Mouse (Mus musculus): Measurements from ENCODE around the gene Rere.

Gene Rere

DNA sequence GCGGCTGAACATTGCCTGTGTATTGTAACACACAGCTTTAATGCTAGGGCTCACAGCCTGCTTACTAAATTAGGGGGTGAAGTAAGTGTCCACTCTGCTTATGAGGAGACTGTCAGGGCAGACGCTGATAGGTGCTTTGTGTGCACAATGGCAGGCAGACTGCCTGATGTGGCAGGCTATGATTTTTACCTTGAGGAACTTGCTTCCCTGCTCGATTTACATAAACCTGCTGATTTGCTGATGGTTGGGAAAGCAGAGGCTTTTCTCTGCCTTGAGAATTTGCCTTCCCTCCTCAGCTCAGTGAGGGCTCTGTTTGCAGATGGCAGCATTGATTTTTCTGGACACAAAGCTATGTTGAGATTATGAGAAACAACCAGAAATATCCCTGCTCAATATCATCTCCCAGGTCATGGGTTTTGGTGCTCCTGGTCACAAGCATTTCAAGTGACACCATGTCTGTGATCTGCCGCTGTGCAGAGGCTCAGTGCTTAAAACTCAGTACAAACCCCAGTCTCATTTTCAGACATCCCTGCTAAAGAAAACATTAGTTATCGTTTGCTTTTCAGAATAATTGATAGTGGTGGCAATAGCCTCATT is 145.5 kb downstream of the Rere start:
- DNase-seq (ENCODE audit: low spot score in 2 of 2) = no peak

DNA sequence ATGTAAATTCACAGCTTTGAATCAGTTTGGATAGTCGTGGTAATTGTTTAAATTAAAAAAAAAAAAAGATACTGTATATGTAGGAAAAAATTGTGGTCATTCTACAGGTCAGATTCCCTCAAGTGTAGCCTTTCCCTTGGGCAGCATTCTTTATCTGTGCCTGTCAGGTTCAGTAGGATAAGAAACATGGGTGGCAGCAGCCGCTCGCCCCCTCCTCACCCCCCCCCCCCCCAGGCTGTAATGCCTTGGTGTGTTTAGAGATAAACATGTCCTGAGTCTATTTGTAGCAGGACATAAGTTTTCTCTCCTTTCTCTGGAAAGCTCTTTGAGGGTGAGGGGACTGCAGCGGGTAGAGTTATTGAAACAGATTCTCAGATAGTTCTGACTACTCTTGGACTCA is 147.3 kb downstream of the Rere start:
- DNase-seq (ENCODE audit: low spot score in 2 of 2) = no peak

DNA sequence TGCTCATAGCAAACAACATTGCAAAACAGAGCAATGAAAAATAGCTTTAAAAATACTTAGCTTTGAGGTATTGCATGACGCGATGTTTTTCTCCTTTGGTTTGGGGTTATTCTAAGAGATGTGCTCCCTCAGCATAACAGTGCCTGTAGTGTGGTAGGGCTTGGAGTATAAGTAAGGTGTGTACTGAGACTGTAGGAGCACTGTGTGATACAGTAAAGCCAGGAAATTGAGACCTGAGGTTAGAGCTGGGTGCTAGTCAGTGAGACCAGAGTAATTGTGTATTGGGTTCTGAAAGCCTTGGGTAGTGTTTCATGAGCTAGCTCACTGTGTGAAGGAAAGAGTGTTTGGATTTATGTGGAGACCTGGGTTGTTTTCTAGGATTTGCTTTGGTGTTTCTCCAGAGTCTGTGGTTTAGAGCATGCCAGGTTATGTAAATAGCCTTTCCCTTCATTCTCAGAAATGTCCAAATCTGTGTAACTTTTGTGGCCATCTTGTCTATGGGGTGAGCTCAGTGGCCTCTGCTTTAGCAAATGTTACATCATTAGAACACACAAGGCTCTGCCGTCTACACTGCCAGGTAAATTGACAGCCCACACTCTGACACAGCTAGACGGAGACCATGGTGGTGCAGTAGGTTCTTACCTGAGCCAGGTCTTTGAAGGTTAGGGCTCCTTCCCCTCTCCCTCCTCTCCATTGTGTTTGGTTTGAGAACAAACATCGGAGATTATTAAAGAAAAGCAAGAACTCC is 152.6 kb downstream of the Rere start:
- DNase-seq (ENCODE audit: low spot score in 2 of 2) = no peak

DNA sequence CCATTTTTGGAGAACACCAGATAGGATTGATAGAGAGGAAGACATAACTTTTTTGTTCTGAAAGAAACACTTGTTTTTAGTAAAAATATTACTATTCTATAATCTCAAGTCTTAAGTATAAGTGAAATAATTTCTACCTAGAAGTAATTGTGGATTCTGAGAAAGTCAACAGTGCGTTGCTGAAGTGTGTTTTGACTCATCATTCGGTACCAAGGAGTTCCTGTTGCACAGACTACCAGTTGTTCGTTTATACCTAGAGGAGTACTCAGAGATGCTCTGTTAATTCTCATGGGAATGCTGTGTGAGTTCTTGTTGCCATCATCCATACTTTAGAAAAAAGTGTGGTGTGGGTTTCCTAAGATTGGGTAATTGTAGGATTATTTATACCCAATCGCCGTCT is 154.1 kb downstream of the Rere start:
- no peak for DNase-seq (ENCODE audit: low spot score in 2 of 2)

DNA sequence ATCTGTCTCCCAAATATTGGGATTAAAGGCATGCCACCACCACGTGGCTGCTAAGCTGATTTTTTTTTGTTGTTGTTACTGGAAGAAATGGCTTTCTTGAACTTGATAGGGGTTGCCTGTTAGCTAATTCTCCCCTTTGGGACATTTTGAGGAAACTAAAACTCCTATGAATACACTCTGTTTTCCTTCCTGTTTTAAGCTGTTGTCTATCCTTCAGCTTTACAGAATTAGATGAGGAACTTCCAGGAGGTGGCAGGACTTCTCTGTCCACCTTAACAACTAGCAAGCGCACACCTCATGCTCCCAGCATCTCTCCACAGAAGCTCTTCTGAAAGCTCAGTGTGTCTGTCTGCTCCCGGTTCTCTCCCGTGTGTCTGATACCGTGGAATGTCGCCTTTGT is 157.2 kb downstream of the Rere start:
- no peak for DNase-seq (ENCODE audit: low spot score in 2 of 2)

DNA sequence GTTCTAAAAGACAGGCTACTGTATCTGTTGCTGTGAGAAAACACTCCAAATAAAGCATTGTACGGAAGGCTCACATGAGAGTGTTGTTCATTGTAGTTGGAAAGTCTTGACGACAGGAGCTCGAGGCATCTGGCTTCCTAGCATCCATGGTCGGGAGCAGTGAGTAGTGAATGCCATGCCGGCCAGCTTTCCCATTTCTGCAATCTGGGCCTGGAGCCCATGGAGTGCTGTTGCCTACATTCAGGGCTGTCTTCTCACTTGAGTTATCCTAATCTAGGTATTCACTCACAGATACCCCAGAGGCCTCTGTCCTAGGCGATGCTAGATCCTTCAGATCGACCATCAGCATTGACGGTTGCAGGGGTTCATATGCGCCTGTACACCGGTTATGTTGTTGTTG is 160.5 kb downstream of the Rere start:
- no peak for DNase-seq (ENCODE audit: low spot score in 2 of 2)

DNA sequence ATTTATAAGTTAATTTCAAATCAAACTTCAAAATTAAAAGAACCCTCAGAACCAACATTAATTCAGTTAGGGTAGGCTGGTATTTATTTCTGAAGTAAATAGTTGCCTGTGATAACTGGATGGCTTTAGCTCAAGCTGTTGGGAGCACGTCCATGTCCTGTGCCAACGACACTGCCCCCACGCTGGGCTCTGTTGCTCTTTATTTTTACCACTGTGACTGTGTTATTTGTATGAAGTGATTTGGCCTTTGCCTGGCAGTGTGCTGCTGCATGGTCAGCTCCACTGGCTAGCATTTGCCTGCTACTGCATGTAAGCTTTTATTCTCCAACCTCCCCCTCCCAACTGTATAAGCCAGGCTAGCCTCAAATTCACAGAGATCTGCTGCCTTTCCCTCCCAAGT is 162.6 kb downstream of the Rere start:
- DNase-seq (ENCODE audit: low spot score in 2 of 2) = no peak

DNA sequence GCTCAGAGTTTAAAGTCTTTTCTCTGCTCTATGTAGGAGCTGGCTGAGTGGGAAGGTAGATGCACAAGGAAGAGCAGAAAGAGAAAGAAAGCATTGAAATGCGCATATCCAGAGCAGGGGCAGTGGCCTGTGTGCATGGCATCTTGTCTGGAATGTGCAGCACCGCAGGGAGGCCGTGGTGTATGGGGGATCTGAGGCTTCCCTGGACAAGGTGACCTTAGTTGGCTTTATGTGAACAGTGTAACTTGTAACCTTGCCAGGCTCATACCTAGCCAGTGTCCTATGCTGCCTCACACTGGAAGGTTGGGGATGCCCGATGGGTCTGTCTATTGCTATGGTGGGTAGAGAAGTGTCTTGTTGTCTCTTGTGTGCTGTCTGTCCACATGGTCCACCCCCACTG is 165.2 kb downstream of the Rere start:
- no peak for DNase-seq (ENCODE audit: low spot score in 2 of 2)

DNA sequence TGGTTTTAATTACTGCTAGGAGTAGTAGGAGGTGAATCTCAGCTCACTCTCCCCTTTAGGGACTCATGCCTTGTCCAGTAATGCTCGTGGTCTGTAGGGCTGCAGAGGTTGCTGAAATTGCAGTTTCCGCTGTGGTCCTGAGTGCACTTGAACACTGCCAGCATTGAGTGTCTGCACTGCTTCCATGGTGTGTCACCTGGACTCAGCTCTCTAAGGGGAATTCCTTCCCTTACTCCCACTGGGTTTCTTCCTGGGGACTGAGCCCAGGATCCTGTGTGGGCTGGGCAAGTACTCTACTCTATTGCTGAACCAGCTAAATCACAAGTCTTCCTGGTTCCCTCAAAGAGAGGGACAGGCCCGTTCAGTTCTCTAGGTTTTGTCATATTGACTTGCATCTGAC is 166.1 kb downstream of the Rere start:
- no peak for DNase-seq (ENCODE audit: low spot score in 2 of 2)

DNA sequence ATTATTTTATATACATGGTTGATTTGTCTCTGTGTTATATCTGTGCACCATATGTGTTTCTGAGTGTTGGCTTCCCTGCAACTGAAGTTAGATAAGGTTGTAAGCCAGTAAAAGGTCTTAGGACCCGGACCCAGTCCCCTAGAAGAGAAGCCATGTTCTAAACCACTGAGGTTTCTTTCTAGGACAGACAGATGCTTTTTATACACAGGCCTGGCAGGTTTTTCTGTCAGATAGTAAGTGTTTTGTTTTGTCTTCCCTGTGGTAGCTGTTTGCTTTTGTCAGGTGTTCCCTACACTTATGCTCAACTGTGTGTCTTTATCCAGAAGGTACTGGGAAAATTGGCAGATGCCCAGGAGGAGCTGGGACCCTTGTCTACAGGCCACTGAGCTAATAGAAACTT is 167.0 kb downstream of the Rere start:
- no peak for DNase-seq (ENCODE audit: low spot score in 2 of 2)

DNA sequence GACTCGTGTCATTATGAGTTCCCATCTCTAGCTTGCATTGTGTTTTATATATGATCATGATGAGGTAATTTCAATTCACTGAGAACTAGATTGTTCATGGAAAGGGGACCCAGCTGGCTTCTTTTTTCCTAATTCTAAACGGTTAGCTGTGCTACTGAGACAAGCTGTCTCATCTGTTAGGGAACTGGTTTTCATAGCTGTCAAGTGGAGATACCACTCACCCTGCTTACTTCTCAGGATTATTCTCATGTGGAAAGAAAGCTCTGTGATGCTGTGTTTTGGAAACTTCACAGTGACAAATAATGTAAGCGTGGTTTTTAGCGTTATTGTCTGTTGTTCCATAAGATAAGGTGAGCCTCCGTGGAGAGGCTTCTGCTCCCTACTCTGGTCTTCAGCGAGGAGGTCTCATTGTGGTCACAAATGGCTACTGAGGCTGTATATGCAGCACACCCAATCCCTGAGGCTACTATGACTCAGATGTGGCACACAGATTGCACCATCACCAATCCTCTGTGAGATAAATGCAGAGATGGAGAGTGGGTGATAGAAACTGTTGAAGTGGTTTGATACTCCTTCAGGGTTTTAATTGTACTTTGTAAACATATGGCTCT is 168.7 kb downstream of the Rere start:
- DNase-seq (ENCODE audit: low spot score in 2 of 2) = no peak

DNA sequence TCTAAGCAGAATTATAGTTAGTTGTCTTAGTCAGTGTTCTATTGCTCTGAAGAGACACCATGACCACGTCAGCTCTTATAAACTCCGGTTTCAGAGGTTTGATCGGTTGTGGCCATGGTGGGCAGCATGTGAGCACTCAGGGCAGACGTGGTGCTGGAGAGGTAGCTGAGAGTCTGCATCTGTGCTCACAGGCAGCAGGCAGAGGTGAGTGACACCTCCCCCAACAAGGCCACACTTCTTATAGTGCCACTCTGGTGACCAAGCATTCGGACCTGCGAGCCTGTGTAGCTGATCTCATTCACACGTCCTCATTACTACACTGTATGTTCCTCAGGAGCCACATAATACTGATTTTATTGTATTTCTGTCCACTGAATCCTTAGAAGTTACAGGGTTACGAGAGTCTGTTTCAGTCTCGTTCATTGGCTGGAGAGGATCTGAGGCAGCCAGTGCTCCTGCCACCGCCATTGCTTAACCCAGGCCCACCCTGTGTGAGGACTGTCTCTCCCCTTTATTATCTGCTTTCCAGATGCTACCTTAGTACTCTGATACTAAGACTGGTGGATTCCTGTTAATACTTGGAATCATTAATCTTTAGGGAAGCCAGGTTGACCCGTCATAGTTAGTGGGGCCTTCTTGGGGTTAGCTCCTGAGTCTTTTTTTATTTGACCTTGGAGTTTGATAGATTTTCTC is 170.9 kb downstream of the Rere start:
- DNase-seq (ENCODE audit: low spot score in 2 of 2) = no peak

DNA sequence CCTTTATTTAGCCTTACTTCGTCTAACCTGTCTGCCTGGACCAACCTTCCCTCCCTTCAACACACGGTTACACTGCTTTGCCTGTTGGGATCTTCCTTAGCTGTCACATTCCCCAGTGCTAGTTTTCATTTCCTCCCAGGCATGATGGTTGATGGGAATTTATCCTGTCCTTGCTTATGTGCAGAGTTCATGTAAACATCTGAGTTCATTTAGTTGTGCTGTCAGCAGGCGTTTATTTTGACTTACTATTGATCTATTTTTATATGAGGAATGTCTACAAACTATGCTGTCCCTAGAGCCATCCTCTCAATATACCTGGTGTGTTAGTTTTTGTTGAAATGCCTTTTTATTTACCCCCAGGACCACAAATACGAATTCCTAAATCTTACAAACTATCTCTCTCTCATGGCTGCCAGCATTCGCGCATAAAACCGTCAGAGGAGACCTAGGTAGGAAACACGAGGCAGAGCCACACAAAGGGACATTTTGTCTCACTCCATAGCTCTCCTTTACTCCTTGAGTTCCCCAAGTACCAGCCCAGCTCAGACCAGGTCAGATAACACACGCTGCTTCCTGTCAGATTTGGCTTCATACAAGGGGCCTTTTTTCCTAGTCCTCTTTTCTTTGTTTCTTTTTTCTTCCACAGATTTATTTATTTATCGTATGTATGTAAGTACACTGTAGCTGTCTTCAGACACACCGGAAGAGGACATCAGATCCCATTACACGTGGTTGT is 173.3 kb downstream of the Rere start:
- DNase-seq (ENCODE audit: low spot score in 2 of 2) = no peak

DNA sequence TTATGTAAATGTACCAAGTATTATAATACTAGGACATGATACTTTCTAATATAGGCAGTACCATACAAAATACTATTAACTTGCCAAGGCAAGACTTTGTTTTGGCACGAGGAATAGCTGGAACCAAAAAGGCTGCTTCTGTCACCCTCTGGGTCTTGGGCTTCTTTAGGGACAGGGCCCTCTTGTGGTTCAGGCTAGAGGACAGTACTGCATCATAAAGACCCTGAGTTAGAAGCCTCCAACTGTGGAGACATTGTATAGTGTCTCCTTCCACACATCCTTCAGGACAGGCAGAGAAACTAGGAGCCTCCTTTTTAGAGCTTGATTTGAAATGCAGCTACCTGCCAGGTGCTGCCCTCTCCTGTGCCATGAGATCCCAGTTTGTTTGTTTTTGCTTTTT is 174.3 kb downstream of the Rere start:
- no peak for DNase-seq (ENCODE audit: low spot score in 2 of 2)

DNA sequence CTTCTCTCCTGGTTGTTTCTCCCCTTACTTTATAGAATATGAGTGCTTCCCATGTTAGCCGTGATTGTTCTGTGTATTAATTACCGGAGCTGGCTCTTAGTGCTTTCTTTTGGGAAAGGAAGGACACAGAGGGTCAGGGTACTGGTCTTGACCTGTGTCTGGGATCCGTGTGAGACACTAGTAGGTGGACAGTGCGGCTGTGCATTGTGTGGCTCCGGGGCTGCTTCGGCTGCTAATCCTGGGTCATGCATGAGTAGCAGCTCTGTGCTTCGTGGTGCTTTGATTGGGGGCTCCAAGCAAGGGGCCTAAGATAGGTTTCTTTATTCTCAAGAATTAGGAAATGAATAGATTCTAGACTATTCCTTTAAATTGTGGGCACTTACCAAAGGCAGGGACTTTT is 175.0 kb downstream of the Rere start:
- DNase-seq (ENCODE audit: low spot score in 2 of 2) = no peak

DNA sequence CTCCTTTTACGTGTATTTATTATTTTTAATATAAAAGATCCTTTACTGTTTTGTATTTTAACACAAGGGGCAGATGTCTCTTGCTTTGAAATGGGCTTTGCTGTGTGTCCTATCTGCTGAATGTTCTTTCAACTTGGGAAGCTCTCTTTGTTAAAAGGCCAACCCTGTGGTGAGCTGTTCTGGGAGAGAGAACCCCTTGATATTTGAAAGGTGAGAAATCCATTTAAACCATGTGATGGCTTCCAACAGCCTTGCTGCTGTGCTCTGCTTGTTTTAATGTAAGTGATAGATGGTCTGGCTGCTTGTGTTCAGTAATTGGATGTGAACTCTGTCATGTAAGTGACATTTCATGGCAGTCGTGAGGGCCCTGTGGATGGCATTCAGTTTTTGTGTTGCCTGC is 175.4 kb downstream of the Rere start:
- no peak for DNase-seq (ENCODE audit: low spot score in 2 of 2)

DNA sequence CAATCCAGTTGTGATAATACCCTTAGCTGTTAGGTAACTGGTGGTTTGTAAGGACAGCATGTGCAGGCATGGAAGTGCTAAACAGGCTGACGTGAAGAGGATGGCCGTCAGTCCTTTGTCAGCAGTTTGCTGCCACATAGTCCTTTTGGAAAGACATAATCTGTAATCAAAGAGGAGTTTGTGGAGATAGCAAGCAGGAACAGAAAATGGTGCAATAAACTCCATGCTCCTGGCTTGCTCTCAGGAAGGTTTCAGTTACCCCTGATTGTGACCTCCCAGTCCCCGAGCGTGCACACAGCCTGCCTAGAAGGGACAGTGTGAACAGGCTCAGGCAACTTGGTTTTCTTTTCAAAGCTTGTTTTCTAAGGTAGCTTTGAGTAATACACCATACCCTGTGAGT is 175.9 kb downstream of the Rere start:
- DNase-seq (ENCODE audit: low spot score in 2 of 2) = no peak

DNA sequence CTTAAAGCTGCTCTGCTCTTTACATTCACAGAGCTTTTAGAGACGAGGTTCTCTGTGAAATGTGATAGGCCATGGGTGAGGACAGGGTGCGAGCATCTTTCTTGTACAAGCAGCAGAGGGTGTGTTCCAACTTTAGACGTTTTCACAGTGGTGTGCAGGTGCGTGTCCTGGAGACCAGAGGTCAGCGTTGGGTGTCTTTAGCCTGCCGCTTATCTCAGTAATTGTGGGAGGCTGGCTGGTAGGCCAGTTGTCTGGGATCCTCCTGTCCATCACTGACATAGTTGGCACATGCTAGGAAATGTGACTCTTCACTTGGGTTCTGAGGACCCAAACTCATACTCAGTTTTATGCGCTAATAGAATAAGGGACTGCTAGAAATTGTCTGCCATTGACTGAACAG is 176.3 kb downstream of the Rere start:
- no peak for DNase-seq (ENCODE audit: low spot score in 2 of 2)

DNA sequence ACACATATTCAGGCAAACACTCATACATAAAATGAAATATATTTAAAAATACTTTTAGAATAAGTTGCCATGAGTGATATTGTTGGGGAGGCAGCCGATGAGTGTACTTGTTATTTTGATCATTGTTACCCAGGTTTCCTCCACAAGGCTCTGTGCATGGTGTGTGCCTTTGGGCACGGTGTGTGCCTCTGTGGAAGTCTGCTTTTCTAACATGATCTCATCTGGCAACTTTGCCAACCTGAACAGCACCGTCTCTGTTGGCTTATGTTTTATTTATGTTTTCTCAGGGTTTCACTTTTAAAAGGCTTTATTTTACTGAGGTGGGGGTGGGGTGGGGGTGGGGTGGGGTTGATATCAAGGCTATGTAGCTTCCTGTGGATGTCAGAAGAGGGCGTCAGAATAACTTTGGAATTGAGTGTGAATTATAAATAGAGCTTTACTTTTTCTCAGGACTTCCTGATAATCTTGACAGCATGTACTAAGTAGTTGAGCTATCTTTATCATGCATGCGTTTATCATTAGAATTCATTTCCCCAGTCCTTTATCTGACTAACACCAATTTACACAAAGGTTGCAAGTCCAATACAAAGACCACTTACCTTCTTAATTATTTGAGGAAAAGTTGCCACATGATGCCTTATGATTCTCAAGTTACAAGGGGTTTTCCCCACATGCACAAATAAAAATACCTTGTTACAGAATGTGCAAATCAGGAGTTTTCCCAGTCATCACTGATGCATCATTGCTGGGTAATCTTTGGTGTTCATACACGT is 177.8 kb downstream of the Rere start:
- DNase-seq (ENCODE audit: low spot score in 2 of 2) = no peak

DNA sequence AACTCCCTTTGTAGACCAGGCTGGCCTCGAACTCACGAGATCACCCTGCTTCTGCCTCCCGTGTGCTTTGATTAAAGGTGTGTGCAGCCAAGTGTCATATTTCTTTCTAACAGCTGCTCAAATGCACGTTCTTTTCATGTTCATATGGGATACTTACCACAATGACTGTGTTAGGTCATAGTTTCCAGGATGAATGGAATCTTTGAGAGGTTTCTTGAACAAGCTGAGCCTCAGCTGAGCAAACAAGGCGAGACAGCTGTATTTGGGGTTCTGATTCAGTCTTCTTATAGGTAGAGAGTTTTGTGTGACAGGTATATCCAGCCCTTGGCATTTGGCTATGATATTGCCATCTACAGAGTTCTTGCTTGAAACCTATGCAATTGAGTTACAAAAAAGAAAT is 179.0 kb downstream of the Rere start:
- DNase-seq (ENCODE audit: low spot score in 2 of 2) = no peak

DNA sequence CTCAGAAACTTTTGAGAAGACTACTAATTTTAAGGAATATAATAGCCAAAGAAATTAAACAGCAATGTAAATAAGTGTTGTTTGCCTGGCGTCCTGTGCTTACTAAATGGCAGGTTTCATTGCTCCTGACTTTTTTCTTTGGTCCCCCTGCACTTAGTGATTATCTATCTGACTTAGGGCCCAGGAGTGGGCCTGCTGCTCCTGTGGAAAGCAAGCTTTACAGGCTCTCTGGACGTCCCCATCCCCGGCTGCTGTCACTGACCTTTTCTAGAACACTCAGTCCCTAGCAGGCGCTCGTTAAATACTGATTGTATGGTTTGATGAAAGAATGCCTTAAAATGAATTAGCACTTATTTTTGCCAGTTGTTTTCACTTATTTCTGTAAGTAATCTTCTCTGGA is 179.6 kb downstream of the Rere start:
- no peak for DNase-seq (ENCODE audit: low spot score in 2 of 2)
